Mouse (Mus musculus) E14TG2a.4 (cell line): Measurements from ENCODE around the gene Myh3.

ENCODE experiments used
- CTCF ChIP-seq: conservative IDR thresholded peaks from 2 replicates; pipeline ENCODE4 v1.5.1; 2014; ENCODE audit warnings: low read length
- NANOG ChIP-seq: IDR thresholded peaks from 2 replicates; pipeline ENCODE4 v1.6.1; 2014; ENCODE audit warnings: borderline replicate concordance, low read length, mixed read lengths

- no peak for TF ChIP-seq CTCF
- no peak for TF ChIP-seq NANOG
Observed at GRCm38 (mm10) chr11:67040483-67040882, 37.6 kb upstream of the Myh3 start.
